Mouse (Mus musculus): Measurements from ENCODE around the gene Klhl7. TPM values are rescaled to one million over a fixed set of nuclear protein-coding genes. Genes with fewer than 3 reads are reported as not detected.

The Klhl7 gene
- total RNA-seq, 2 experiments from 2014 or later: 32.2 to 36.7 TPM

- DNase-seq (ENCODE audit: low spot score in 2 of 2): no peak
These were observed 66.9 kb downstream of the Klhl7 start for GRCm38 (mm10) chr5:24167263-24167662.

GRCm38 (mm10) chr5:24169881-24170280 lies 69.5 kb downstream of the Klhl7 start:
- DNase-seq (ENCODE audit: low spot score in 2 of 2): no peak

- DNase-seq (ENCODE audit: low spot score in 2 of 2): no peak
These were observed 71.7 kb downstream of the Klhl7 start for GRCm38 (mm10) chr5:24172092-24172491.

- DNase-seq (ENCODE audit: low spot score in 2 of 2): no peak
These were observed 81.3 kb downstream of the Klhl7 start for GRCm38 (mm10) chr5:24181514-24182295.

- DNase-seq (ENCODE audit: low spot score in 2 of 2): no peak
These were observed 81.9 kb downstream of the Klhl7 start for GRCm38 (mm10) chr5:24182296-24182734.

- no peak for DNase-seq (ENCODE audit: low spot score in 2 of 2)
These were observed 82.7 kb downstream of the Klhl7 start for GRCm38 (mm10) chr5:24183096-24183495.

DNA sequence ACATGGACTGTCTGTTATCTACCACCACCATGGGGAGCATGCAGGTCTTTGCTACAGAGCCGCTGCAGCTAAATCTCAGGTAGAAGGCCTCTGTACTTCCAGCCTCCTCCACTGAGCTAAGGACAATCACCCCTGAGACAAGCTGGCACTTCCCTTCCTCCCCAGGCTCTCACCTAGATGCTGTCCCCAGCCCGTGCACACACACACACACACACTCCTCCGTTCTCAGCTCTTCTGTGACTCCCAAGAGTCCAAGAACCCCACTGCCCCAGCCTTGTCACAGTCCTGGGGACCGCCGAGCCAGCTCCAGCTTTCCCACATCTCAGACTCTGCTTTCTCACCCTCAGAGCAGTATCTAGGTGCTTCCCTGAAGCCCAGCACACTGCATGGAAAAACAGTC lies 83.6 kb downstream of the Klhl7 start:
- DNase-seq (ENCODE audit: low spot score in 2 of 2): no peak

DNA sequence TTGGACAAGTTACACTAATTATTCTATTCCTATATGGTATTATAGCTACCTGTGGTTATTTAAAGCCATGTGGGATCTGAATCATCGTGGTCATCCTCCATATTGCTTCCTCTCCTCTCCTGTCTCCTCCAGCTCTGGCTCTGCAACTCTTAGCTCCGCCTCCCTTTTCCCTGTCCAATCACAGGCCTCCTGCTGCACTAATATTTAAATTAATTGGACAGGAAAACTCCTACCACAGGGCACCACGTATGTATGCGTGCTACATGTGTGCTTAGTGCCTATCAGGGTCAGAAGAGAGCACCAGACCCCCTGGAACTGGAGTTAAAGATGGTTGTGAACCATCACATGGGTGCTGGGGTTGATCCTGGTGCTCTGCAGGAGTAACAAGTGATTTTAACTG lies 88.1 kb downstream of the Klhl7 start:
- no peak for DNase-seq (ENCODE audit: low spot score in 2 of 2)

- DNase-seq (ENCODE audit: low spot score in 2 of 2): no peak
These were observed 91.4 kb downstream of the Klhl7 start for GRCm38 (mm10) chr5:24191821-24192220.

DNA sequence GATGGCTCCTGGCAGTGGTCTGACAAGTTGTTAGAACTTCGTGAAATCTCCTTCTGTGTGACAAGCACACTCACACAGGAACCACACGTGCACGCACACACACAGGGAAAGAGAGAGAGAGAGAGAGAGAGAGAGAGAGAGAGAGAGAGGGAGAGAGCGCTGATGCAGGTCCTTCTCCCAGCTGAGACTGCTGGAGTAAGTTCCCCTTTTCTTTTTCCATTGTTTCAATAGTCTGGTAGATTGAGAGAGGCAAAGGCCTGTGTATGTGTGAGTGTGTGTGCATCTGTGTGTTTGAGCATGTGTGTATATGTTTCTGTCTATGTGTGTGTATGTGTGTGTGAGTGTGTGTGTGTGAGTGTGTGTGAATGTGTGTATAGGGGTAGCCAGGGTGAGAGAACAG lies 100.6 kb downstream of the Klhl7 start:
- no peak for DNase-seq (ENCODE audit: low spot score in 2 of 2)

- DNase-seq (ENCODE audit: low spot score in 2 of 2): no peak
These were observed 102.1 kb downstream of the Klhl7 start for GRCm38 (mm10) chr5:24202492-24202891.

- no peak for DNase-seq (ENCODE audit: low spot score in 2 of 2)
These were observed 102.9 kb downstream of the Klhl7 start for GRCm38 (mm10) chr5:24203266-24203665.

- no peak for DNase-seq (ENCODE audit: low spot score in 2 of 2)
These were observed 107.6 kb downstream of the Klhl7 start for GRCm38 (mm10) chr5:24207965-24208364.

GRCm38 (mm10) chr5:24208505-24208904 lies 108.1 kb downstream of the Klhl7 start:
- DNase-seq (ENCODE audit: low spot score in 2 of 2): no peak

Other genes starting within 250 kb of the Klhl7 start
- gene Fam126a, start 69.9 kb upstream of the Klhl7 start, total RNA-seq (2021): 100 to 1,000 TPM in 1 of 2 experiments, 10 to 100 TPM in 1; 51.9 to 156 TPM
- gene Nupl2, start 64.4 kb downstream of the Klhl7 start, total RNA-seq (2021): 1 to 10 TPM; 6.8 to 7.2 TPM

Data from adrenal gland, adult 18-20 months (tissue).